Mouse (Mus musculus) forebrain, embryonic 12.5 days (tissue): ENCODE data around the gene Tubd1. TPM values are rescaled to one million over a fixed set of nuclear protein-coding genes. Genes with fewer than 3 reads are reported as not detected.

Experiments
- ATAC-seq: fragments of 200-750 bp; cut with Nextera tagmentation; 2 replicates; pipeline ENCODE4 v1.8.0; 2017; ENCODE audit warnings: moderate TSS enrichment; ENCODE audit not compliant: low FRiP score
- H3K27ac ChIP-seq: fragments of 300-500 bp; sonication (generic); 2 replicates; pipeline ENCODE4 v1.5.1; 2016; ENCODE audit warnings: mild to moderate bottlenecking
- H3K27me3 ChIP-seq: fragments of 300-500 bp; sonication (generic); 2 replicates; pipeline ENCODE4 v1.6.1; 2016; ENCODE audit warnings: mild to moderate bottlenecking
- H3K36me3 ChIP-seq: fragments of 300-500 bp; sonication (generic); replicated peaks from 2 replicates; pipeline ENCODE4 v1.6.1; 2016; ENCODE audit warnings: mild to moderate bottlenecking
- H3K4me1 ChIP-seq: fragments of 300-500 bp; sonication (generic); 2 replicates; pipeline ENCODE4 v1.6.1; 2016
- H3K4me2 ChIP-seq: fragments of 300-500 bp; sonication (generic); 2 replicates; pipeline ENCODE4 v1.6.1; 2016; ENCODE audit warnings: mild to moderate bottlenecking, moderate library complexity
- H3K4me3 ChIP-seq: fragments of 300-500 bp; sonication (generic); replicated peaks from 2 replicates; pipeline ENCODE4 v1.5.1; 2016; ENCODE audit warnings: mild to moderate bottlenecking
- H3K9ac ChIP-seq: fragments of 300-500 bp; sonication (generic); 2 replicates; pipeline ENCODE4 v1.6.1; 2016; ENCODE audit warnings: mild to moderate bottlenecking
- H3K9me3 ChIP-seq: fragments of 300-500 bp; sonication (generic); 2 replicates; pipeline ENCODE4 v1.6.1; 2016
- WGBS: fragments of 180-500 bp; shearing (Covaris S2); methylation state at CpG from one replicate; pipeline ENCODE4 v1.1.7; 2016; 5-methylcytosine and 5-hydroxymethylcytosine counted together
- polyA plus RNA-seq: library from polyadenylated mRNA; unstranded; fragments of >200 nt; fragmentation: Nextera tagmentation; extraction: Ambion mirVana; gene quantifications from 2 replicates; pipeline ENCODE4 v1.2.1, GENCODE M21; 2016

The Tubd1 gene
- polyA plus RNA-seq, 1 experiment from 2014 or later: 10.7 TPM

DNA sequence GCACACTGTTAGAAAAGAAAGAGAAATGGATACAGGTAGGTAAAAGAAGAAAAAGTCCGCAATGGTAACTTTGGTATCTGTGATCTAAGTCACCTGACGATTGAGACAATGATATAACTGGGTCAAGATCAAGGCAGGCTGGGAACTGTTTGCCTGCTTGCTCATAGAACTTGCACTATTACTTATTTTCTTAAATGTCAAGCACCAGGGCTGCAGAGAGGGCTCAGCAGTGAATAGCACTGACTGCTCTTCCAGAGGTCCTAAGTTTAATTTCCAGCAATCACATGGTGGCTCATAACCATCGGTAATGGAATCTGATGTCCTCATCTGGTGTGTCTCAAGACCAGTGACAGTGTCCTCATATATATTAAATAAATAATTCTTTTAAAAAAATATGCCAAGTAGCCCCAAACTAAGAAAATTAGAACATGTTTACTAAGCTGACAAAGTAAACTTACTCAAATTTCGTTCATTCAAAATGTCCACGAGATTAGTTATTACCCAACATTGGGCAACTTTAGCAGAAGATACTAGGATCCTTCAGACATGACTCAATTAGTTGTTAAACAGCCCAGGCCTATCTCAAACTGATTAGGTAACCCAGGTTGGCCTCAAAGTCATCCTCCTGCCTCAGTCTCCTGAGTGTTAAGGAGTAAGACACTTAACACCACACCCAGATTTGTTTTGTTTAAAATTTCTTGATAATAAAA is 10.4 kb upstream of the Tubd1 start:
- Histone ChIP-seq H3K4me1 (no peaks in the 10 kb centered on the region), H3K27me3 (no peaks in the 10 kb centered on the region), H3K27ac (no peak overlapping the region), H3K36me3 (peaks cover 25% of the 10 kb centered on the region), H3K4me3 (no peak overlapping the region), H3K9ac (no peak overlapping the region), H3K9me3 (no peaks in the 10 kb centered on the region), H3K4me2 (no peak overlapping the region)
- no peak for ATAC-seq
- 95% methylated on average over 5 of the region's 5 CpGs for WGBS

DNA sequence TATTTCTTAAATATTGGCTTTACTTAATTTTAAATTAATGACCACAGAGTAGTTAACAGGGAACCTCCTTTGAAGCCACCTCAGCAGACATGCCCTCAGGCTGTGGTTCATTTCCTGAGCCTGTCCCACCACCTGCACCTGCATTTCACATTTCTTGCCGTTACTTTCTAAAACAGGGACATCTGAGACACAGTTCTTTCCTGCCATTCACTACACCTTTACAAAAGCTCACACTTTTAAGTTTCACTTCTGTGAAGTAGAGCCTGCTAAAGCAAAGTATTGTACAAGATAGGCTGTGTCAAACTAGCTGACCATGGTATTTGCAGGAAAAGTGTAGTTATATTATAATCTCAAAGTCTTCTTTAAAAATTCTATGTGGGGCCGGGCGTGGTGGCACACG is 6.0 kb upstream of the Tubd1 start:
- H3K4me3 ChIP-seq: no peak overlapping the region
- WGBS: 93% methylated on average over 4 of the region's 4 CpGs
- H3K27me3 ChIP-seq: no peaks in the 10 kb centered on the region
- 0 out of 2 replicates have a peak, but pooled peaks cover 4% of the 10 kb centered on the region for H3K36me3 ChIP-seq
- peaks cover 11% of the 10 kb centered on the region for H3K4me1 ChIP-seq
- H3K4me2 ChIP-seq: no peak overlapping the region
- no peak overlapping the region for H3K27ac ChIP-seq
- no peaks in the 10 kb centered on the region for H3K9me3 ChIP-seq
- ATAC-seq: no peak
- H3K9ac ChIP-seq: no peak overlapping the region

DNA sequence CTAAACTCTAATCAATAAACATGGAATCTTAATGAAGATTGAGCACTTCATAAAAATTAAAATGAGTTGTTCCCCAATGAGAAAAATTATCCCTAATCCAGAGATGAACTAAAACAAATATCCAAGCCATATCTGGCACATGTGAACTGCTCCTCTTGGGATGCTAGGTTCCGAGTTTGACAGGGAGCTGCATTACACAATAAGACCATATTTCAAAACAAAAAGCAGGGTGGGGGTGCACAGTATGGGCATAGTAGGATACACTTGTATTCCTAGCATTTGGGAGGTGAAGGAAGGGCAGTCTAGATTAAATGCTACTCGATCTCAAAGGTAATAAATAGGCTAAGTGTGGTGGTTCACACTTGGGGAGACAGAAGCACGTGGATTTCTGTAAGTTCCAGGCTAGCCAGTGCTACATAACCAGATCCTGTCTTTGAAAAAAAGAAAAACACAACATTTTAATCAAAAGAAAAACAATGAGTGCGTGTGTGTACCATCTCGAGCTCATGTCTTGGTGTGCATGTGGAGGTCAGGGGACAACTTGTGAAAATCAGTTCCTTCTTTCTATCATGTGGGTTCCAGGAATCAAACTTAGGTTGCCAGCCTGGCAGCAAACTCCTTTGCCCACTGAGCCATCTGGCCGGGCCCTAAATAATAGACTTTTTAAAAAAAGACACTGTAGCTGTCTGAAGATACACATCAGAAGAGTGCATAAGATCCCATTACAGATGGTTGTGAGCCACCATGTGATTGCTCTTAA is 4.9 kb upstream of the Tubd1 start:
- no peaks in the 10 kb centered on the region for H3K9me3 ChIP-seq
- no peak overlapping the region for H3K9ac ChIP-seq
- 0 out of 2 replicates have a peak, but pooled peaks cover under 1% of the 10 kb centered on the region for H3K36me3 ChIP-seq
- H3K27ac ChIP-seq: no peak overlapping the region
- H3K4me3 ChIP-seq: no peak overlapping the region
- no peak overlapping the region for H3K4me2 ChIP-seq
- H3K4me1 ChIP-seq: peaks cover 13% of the 10 kb centered on the region
- ATAC-seq: no peak
- no peaks in the 10 kb centered on the region for H3K27me3 ChIP-seq
- 92% methylated on average over 6 of the region's 6 CpGs for WGBS

DNA sequence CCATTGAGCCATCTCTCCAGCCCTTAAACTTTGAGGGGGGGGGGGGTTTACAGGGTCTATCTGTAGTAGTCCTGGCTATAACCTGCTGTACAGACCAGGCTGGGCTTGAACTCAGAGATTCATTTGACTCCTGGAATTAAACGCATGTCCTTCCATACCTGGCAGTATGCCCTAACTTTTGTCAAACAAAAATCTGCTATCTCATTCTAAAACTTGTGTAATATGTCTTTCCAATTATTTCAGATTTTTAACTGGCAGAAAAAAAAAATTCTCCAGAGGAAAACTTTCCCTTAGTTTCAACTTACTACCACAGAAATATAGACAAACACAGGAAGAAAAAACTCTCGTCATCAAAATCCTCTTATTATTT is 4.3 kb upstream of the Tubd1 start:
- no peak overlapping the region for H3K4me3 ChIP-seq
- no peaks in the 10 kb centered on the region for H3K9me3 ChIP-seq
- no peak overlapping the region for H3K4me2 ChIP-seq
- H3K27me3 ChIP-seq: no peaks in the 10 kb centered on the region
- peaks cover 16% of the 10 kb centered on the region for H3K4me1 ChIP-seq
- H3K27ac ChIP-seq: no peak overlapping the region
- H3K36me3 ChIP-seq: no peaks in the 10 kb centered on the region
- WGBS: 94% methylated on average over 2 of the region's 2 CpGs
- no peak overlapping the region for H3K9ac ChIP-seq
- ATAC-seq: no peak

DNA sequence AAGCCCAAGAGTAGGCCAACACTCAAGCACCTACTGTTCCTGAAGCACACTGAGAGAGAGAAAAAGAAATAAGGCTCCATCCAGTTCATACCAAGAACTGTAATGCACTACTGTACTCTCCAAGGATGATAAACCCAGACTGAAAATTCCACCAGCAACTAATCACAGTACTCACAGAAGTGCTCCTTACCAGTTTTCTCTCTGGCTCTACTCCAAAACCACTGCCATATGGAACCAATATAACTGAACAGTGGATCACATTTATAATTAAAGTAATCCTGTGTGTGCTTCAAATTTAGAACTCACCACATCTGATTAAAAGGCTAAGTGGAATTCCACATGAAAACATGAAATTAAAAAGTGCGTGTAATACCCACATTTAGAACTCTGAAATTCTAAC is 1.9 kb upstream of the Tubd1 start:
- 92% methylated on average over 1 of the region's 1 CpGs for WGBS
- Histone ChIP-seq H3K4me2 (no peak overlapping the region), H3K4me1 (peaks cover 20% of the 10 kb centered on the region), H3K36me3 (no peaks in the 10 kb centered on the region), H3K4me3 (no peak overlapping the region), H3K9ac (no peak overlapping the region), H3K27me3 (no peaks in the 10 kb centered on the region), H3K27ac (no peak overlapping the region), H3K9me3 (no peaks in the 10 kb centered on the region)
- no peak for ATAC-seq

DNA sequence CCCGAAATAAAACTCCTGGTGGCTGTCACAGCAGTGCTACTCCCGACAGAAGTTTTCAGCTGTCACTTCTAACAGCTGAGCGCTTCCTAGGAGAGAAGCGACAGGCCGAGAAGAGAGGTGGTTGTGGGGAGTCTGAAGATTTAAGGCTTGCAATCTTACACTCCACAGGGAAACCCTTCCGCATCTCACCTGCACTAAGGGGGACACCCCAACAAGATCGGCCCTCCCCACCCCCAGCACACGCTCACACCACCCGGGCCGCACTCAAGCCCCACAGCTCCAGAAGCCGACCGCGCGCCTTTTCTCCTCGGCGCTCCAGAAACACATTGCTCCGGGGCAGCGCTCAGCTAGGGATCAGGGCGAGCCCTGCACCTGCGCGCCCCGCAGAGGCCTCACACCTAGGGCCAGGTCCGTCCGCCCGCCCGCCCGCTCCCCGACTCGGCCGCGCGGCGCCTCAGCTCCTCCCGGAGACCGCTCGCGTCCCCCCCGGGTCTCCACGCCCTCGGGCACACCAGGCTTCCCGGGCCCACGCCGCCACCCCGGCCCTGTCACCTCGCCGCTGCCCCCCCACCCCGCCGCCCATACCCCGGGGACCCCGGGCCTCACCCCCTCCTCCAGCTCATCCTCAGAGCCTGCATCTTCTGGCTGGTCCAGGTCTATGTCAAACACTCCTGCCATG is 692 bp upstream of the Tubd1 start:
- ATAC-seq: peak; percentile 81
- Histone ChIP-seq H3K36me3 (no peaks in the 10 kb centered on the region), H3K4me2 (peak overlapping the region; percentile 83), H3K4me3 (peak overlapping the region; percentile 99), H3K27me3 (no peaks in the 10 kb centered on the region), H3K9ac (peak overlapping the region; percentile 98), H3K9me3 (no peaks in the 10 kb centered on the region), H3K27ac (peak overlapping the region; percentile 86), H3K4me1 (peaks cover 20% of the 10 kb centered on the region)
- under 1% methylated on average over 43 of the region's 50 CpGs for whole genome bisulfite sequencing

DNA sequence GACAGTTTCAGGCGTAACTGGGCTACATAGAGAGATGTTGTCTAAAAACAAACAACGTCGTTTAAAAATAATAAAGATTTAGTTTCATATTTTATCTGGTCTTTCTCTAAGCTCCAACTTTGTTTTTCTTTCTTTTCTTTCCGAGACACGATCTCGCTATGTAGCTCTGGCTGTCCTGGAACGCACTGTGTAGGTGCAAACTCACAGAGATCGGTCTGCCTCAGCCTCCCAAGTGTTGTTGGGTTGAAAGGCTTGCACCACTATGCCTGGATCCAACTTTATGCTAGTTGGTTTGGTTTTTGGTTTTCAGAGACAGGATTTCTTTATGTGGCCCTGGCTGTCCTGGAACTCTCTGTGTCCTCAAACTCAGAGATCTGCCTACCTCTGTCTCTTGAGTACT is 765 bp downstream of the Tubd1 start:
- ATAC-seq: no peak

DNA sequence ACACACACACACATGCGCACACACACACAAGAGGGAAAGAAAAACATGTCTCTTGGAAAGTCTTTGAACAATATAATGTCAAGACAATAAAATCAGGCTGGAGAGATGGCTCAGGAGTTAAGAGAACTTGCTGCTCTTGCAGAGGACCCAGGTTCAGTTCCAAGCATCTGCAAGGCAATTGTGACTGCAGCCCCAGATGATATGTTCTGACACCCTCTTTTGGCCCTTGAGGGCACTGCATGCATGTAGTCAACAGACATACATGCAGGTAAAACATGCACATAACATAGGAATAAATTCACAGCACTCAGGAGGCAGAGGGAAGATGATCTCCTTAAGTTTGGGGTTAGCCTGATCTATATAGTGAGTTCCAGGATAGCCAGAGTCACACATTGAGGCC is 2.6 kb downstream of the Tubd1 start:
- no peak overlapping the region for H3K9ac ChIP-seq
- no peak overlapping the region for H3K4me2 ChIP-seq
- H3K27ac ChIP-seq: no peak overlapping the region
- 94% methylated on average over 1 of the region's 1 CpGs for WGBS
- H3K4me3 ChIP-seq: no peak overlapping the region
- peaks cover 20% of the 10 kb centered on the region for H3K4me1 ChIP-seq
- H3K27me3 ChIP-seq: no peaks in the 10 kb centered on the region
- H3K36me3 ChIP-seq: 0 out of 2 replicates have a peak, but pooled peaks cover 4% of the 10 kb centered on the region
- no peak for ATAC-seq
- H3K9me3 ChIP-seq: no peaks in the 10 kb centered on the region

More for the DNA sequence above, 765 bp downstream of the Tubd1 start:
- 85% methylated on average over 8 of the region's 8 CpGs for WGBS
- H3K36me3 ChIP-seq: 0 out of 2 replicates have a peak, but pooled peaks cover 4% of the 10 kb centered on the region
- no peaks in the 10 kb centered on the region for H3K27me3 ChIP-seq
- peaks cover 20% of the 10 kb centered on the region for H3K4me1 ChIP-seq
- peak overlapping the region; percentile 99 for H3K4me3 ChIP-seq
- H3K9ac ChIP-seq: peak overlapping the region; percentile 50; the same call in 1 of the 2 replicates
- no peaks in the 10 kb centered on the region for H3K9me3 ChIP-seq
- no peak overlapping the region for H3K27ac ChIP-seq
- peak overlapping the region; percentile 83 for H3K4me2 ChIP-seq

DNA sequence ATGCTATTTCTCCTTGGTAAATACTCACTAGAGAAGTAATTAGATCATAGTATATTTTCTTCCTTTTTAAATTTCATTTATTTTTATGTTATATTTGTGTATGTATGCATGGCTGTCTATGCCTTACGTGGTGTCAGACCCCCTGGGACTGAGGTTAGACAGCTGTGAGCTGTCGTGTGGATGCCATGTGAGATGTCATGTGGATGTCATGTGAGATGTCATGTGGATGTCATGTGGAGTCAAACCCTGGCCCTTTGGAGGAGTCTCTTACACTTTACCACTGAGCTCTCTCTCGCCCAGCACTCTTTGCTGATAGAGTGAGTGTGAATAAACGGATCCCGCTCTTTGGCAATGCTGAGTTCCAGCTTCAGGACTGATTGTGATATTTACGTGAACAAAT is 8.7 kb downstream of the Tubd1 start:
- Histone ChIP-seq H3K27ac (no peak overlapping the region), H3K4me3 (no peak overlapping the region), H3K9ac (no peak overlapping the region), H3K4me2 (no peak overlapping the region), H3K36me3 (peaks cover 15% of the 10 kb centered on the region; the same call in 1 of the 2 replicates), H3K9me3 (no peaks in the 10 kb centered on the region), H3K4me1 (no peaks in the 10 kb centered on the region), H3K27me3 (no peaks in the 10 kb centered on the region)
- no peak for ATAC-seq
- WGBS: 90% methylated on average over 6 of the region's 6 CpGs

DNA sequence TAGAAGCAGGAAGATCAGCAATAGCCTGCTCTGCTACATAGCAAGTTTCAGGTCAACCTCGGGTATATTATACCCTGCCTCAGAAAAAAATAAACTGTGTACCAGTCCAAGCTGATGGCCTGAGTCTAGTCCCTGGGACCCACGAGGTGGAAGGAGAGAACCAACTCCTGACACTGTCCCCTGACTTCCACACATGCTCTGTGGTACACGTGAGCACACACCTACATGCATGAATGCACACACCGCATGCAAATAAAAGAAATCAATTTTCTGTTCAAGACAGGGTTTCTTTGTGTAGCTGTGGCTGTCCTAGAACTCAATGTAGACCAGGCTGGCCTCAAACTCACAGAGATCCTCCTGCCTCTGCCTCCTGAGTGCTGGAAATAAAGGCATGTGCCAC is 13.5 kb downstream of the Tubd1 start:
- H3K4me2 ChIP-seq: no peak overlapping the region
- peaks cover 34% of the 10 kb centered on the region for H3K36me3 ChIP-seq

DNA sequence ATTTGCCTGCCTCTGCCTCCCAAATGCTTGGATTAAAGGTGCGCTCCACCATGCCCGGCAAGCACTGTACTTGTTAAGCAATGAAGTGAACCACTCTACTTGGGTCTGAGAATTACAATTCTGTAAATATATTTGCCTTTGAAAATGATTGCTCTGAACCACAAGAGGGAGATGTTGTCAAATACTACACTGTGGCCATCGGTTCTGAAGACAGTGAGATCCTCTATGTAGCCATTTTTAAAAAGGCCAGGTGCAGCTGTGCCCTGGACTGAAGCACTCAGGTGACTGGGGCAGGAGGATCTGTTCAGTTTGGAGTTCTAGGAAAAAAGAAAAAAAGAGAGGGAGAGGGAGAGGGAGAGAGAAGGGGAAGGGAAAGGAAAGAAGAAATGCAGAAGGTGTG is 23.6 kb downstream of the Tubd1 start:
- Histone ChIP-seq H3K4me2 (no peak overlapping the region), H3K27me3 (no peaks in the 10 kb centered on the region), H3K4me1 (peaks cover 5% of the 10 kb centered on the region), H3K36me3 (peaks cover 7% of the 10 kb centered on the region; the same call in 1 of the 2 replicates), H3K9ac (no peak overlapping the region), H3K9me3 (no peaks in the 10 kb centered on the region), H3K27ac (no peak overlapping the region), H3K4me3 (no peak overlapping the region)
- no peak for ATAC-seq
- WGBS: 76% methylated on average over 3 of the region's 3 CpGs

More for the DNA sequence above, 13.5 kb downstream of the Tubd1 start:
- WGBS: 91% methylated on average over 4 of the region's 4 CpGs
- Histone ChIP-seq H3K4me1 (no peaks in the 10 kb centered on the region), H3K27me3 (no peaks in the 10 kb centered on the region), H3K4me3 (no peak overlapping the region), H3K9me3 (no peaks in the 10 kb centered on the region), H3K27ac (no peak overlapping the region), H3K9ac (no peak overlapping the region)
- no peak for ATAC-seq

DNA sequence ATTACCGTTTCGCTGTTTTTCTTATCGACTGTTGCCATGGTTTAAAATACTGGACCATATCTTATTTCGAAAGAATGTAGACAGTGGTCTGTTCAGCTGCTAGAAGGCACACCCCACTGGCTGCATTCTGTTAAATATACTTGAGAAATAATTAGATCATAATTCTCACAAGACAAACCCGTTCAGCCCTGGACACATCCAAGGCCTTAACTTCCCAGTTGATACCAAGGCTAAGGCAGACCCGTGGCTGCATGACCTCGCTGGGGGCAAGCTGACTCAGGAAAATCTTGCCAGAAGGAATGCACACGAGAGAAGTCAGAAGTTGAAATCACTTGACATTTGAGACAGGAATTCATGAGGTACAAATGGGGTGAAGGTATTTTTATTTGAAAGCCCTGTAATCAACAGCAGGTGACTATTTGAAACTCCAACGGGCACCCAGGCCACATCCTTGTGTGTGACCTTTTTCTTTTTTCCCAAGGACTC is 25.5 kb downstream of the Tubd1 start:
- 78% methylated on average over 9 of the region's 9 CpGs for WGBS

More for the DNA sequence above, 25.5 kb downstream of the Tubd1 start:
- no peak overlapping the region for H3K4me2 ChIP-seq
- peaks cover 7% of the 10 kb centered on the region; the same call in 1 of the 2 replicates for H3K36me3 ChIP-seq
- no peak overlapping the region for H3K9ac ChIP-seq
- no peaks in the 10 kb centered on the region for H3K27me3 ChIP-seq
- no peak overlapping the region for H3K27ac ChIP-seq
- H3K9me3 ChIP-seq: no peaks in the 10 kb centered on the region
- H3K4me3 ChIP-seq: no peak overlapping the region
- peaks cover 5% of the 10 kb centered on the region for H3K4me1 ChIP-seq
- no peak for ATAC-seq
